Mouse (Mus musculus) cerebellum, postnatal 10 days (tissue): ENCODE results near the gene Fzd7.

Experiments used
- DNase-seq, 2 experiments: peaks; one replicate each; pipeline ENCODE4 v3.0.0; 2021; ENCODE audit warnings: mixed read lengths in 2 of 2

The Fzd7 gene

GRCm38 (mm10) chr1:59503659-59504301 lies 21.6 kb downstream of the Fzd7 start:
- DNase-seq, result no peak

DNA sequence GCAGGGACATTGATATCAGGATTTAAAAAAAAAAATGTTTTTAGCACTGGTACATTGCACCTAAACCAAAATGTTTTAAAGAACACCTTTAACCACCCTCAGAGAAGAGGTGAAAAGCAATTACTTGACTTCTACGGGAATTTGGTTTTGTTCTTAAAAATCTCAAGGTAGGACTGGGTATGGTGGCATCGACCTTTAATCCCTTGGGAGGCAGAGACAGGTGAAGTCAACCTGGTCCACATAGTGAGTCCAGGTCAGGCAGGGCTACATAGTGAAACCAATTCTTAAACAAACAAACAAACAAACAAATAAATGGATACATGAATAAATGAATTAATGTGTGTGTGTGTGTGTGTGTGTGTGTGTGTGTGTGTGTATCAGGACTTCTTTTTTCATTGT lies 22.1 kb downstream of the Fzd7 start:
- no peak for DNase-seq

GRCm38 (mm10) chr1:59508463-59509139 lies 26.4 kb downstream of the Fzd7 start:
- peak in 1 of 2 experiments; percentile 42 for DNase-seq

DNA sequence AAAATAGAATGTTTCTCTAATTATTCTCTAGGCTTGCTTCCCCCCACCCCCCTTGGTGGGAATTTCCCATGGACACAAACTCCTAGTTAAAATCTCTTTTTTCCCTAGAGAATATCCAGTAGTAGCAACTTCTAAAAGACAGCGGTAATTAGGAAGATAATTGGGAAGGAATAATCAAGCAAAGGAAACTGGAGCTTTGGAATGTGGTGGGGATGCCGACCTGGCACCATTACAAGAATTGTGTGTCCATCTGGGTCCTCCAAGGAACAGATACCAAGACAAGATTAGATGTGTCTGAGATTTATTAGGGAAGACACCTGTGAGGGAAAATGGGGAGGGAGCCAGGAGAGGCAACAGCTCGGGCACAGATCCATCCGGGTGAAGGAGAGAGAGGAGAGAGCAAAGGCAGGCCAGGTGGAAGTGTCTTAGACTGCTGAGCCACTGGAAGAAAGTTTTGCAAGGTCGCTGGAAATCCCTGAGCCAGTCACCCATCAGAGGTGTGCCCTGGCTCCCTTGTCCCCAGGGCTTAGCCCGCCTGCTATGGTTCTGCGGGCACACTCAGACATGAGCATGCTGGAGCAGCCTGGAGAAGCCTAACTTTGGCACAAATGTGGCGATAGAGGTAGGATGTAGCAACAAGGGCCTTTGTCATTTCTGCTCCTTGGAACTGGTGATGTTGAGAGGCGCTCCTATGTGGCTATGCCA lies 29.5 kb downstream of the Fzd7 start:
- peak; percentile 67 to 68 for DNase-seq

DNA sequence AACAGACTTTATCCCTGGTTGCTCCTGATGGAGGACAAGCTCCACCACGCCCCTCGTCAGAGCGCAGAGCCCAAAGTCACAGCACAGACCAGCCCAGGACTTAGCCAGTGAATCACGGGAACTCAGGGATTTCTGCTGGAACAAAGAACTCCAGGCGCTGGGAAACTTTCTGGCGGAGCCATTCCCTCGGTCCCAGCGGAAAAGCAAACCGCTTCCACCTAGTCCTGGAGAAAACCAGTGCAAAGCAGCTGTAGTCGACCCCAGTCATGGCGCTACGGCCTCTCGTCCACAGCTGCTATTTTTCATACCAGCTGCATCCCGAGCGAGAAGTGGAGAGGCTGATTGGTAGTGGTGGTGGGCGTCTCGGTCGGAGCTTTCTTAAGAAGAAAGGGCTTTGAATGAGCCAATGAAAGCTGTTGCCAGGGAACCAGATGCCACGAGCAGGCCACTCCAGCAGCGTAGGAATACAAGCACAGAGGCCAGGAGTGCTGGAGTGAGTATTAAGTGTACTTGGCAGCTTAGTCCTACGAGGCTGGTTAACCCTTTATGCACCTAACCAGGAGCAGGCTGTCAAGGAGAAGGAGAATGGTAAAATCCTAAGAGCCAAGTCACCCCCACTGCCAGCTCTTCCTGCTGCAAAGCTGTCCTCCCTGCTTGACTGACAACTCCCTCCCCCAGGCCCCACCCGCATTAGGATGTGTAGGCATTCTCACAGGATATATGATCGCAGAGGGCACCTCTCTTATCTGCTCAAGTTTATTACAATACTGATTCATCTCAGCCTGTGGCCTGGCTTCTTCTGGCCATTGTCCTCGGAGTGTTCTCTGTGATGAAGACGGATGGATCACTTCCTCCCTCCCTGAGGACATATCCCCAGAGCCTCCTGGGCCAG lies 34.0 kb downstream of the Fzd7 start, which contains the start of gene Gm973:
TSS of gene Gm973 (plus strand) at position 239 of the 892 bp plus-strand sequence.
- peak; percentile 78 to 85 for DNase-seq

DNA sequence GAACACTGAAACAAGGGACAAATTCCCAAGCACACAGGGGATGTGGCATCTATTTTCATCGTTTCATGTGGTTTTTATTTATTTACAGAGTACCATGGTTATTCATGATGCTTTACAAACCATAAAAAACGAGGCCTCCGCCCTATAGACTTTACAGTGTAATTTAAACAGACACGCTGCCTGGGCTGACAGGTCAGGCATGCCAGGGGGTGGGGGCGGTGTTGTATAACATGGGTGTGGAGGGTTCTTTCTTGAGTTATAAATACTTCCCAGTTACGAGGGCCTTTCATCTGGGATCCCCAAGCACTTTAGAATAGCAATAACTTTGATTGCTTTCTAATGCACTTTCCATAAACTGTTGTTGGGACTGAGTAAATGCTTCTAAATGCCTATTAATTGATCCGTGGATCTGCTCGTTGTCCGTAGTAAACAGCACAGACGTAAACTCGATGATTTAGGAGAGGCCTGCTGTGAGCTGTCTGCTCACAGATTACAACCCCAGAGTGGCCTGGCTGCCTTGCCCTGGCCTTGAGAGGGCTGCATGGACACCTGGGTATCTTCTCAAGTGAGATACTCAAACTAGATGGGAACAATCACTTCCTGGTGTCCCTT lies 38.1 kb downstream of the Fzd7 start:
- DNase-seq, result no peak

DNA sequence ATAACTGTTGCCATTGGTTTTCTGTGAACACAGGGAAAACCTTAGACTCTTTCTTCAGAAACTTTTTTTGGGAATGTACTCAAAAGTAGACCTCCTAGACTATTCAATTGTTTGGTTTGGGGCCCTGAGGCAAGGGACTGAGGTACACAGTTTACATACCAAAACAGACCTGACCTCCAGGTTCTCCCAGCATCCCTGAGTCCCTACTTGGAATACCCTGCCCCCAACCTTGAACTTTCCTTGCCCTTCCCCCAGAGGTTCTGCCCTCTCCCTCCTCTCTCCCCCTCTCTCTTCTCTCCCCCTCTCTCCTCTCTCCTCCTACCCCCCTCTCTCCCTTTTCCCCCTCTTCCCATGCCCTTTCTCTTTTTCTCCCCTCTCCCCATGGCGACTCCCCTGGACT lies 40.2 kb downstream of the Fzd7 start:
- DNase-seq, result no peak

DNA sequence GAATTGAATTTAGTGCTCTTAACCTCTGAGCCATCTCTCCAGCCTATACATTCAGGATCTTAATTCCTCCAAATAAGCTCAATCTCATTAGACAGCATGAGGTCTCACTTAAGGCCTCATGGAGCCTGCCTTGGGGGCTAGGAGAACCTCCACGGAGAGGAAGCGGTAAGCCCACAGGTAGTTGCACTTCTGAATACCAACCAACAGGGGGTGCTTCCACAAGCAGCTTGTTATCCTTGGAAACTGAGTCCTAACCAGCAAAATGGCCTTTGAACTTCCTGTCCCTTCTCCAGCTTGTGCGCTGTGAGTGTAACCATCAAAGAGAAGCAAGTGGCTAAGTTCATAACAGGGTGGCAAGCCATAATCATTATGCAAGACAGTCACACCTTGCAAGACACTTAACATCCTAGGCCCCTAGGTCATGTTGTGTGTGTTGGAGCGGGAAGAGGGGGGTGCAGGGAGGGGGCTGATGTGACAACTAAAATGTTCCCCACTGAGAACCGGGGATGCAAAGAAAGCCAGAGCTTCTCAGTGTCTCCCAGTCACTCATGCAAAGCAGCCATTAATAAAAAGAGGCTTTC lies 41.2 kb downstream of the Fzd7 start:
- DNase-seq, result no peak

DNA sequence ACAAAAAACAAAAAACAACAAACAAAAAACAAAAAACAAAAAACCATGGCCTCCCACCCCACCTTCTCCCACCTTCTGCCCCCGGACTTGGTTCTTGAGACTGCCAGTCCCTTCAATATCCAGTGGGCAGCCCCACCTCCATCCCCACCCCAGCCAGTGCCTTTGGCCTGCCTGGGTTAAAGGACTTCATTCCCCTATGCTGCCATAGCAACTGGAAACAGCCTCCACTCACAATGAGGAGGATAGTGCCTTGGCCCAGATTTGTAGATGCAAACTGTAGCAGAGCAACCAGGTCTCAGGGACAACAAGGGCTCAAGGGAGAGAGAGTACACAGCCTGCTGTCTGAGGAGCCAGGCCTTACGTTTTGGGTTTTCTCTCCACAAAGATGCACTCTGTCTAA lies 41.8 kb downstream of the Fzd7 start:
- peak in 1 of 2 experiments; percentile 22 for DNase-seq

DNA sequence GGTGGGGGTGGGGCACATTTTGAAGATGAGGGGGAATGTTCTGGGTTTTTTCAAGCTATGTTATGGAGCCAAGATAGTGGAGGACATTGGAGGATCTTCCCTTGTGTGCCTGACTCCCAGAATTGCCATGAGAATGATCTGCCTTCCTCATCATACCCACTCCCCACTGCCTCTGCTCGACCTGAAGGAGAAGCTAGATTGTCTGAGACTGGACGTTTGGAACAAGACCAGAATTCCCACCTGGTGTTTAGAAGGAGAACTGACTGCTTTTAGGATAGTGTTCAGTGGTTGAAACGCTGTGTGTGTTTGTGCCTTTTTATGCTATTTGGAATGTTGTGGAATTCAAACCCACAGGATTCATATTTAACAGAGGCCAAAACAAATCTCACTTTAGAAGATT lies 42.5 kb downstream of the Fzd7 start:
- peak in 1 of 2 experiments; percentile 54 for DNase-seq

DNA sequence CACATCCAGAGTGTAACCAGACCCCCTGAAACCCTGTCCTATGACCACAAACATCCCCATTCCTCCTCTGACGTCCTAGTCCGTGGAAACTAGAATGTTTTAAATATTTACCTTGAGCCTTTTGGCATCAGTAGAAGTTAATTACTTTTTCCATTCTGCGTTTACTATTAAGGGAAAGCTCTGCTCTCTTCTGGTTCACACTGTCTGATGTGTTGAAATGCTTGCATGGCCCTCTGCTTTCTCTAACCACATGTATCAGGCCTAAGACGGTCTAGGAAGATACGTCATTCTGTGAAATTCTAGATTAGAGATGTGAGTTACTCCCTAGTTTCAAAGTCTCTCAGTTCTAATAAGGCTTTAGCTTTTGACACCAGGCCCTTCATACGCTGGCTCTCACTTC lies 45.0 kb downstream of the Fzd7 start:
- DNase-seq, result no peak

- peak; percentile 72 to 80 for DNase-seq
Measured at GRCm38 (mm10) chr1:59534976-59535810, 53.0 kb downstream of the Fzd7 start.
